Mouse (Mus musculus) T-helper 1 cell (primary cell): ENCODE measurements at regions not wholly inside any gene's neighbourhood (a gene's known extent, or its start where the extent isn't known, plus 50 kb on each side); places are given as distances from the start of the nearest gene placed in this dataset.
"Not testable (repeated sequence)": the region's sequence is repeated elsewhere in the genome, so short reads cannot be mapped to it uniquely, and the experiment has no call there.

Source experiments
- in situ Hi-C: fragments of 300-600 bp; cut with MboI, MseI; formaldehyde crosslinking; loops from one replicate; pipeline ENCODE4 v1.15.1; 2025; ENCODE audit warnings: high pct_unique_total_duplicates

DNA sequence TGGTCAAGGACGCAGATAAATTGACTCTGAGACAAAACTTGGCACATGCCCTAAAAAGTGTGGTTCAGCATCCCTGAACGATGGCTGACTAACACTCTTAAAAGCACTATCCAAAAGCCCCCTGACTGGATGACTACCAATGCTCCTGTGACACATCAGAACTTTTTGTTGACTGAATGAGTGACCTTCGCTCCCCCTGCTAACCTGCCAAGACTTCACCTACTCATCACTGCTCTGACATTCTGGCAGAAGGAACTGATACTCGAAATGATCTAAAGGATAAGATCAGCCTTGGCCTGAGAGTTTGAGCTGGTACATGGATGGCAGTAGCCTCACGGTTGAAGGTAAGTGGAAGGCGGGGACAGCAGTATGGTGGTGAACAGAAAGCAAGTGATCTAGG lies 62.4 kb upstream of the Tgm3 start:
- in situ Hi-C loops: not testable (repeated sequence)

- in situ Hi-C loops: no loop called here
Measured at GRCm38 (mm10) chr2:129952486-129952885, 59.7 kb upstream of the Tgm3 start.

DNA sequence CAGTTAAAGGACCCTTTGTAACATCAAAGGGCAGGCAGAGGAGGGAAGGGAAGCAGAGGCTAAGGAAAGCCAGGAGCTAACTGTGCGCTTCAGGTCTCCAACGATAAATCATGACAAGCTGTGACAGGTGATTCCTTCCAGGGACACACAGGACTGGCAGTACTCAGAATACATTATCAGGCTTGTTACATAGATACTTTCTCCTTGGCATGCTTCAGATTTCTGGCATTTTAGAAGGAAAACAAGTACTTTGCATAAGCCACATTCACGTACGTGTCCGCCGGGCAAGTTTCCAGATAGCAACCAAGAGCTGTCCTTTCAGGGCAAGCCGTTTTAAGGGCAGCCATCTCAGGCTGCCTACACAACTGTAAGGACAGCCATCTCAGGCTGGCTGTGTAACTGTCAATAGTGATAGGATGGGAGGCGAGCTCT lies 56.9 kb upstream of the Tgm3 start:
- in situ Hi-C loops: no loop called here

GRCm38 (mm10) chr2:129958120-129958519 lies 54.0 kb upstream of the Tgm3 start:
- in situ Hi-C loops: no loop called here

GRCm38 (mm10) chr2:129960364-129960763 lies 51.8 kb upstream of the Tgm3 start:
- in situ Hi-C loops: no loop called here

DNA sequence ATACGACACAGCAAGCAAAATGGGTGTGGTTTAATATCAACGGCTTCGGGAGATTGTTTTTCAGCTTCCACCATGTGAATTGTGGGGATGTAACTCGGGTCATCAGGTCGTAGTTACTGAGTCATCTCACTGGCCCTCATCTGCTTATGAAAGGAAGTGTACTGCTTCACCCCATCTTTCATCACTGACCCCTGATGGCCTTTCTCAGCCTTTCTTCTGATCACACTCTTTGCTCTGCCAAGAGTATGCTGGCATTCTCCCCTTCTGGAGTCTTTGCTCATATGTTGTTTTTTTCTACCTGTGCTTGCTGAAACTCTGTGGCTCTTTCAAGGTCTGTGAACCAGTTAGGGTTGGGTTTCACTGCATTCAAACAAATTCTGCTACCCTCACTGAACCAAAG lies 50.6 kb upstream of the Tgm3 start:
- in situ Hi-C loops: no loop called here
